Mouse (Mus musculus) liver, embryonic 12.5 days (tissue): ENCODE results near the gene Ksr2. TPM values are rescaled to one million over a fixed set of nuclear protein-coding genes. Genes with fewer than 3 reads are reported as not detected.

Experiments
- ATAC-seq: fragments of 200-750 bp; cut with Nextera tagmentation; 2 replicates; pipeline ENCODE4 v1.8.0; 2017; ENCODE audit warnings: moderate number of reproducible peaks, mild to moderate bottlenecking, moderate library complexity
- H3K27ac ChIP-seq: fragments of 300-500 bp; sonication (generic); 2 replicates; pipeline ENCODE4 v1.5.1; 2016; ENCODE audit warnings: mild to moderate bottlenecking
- H3K27me3 ChIP-seq: fragments of 300-500 bp; sonication (generic); replicated peaks from 2 replicates; pipeline ENCODE4 v1.6.1; 2016; ENCODE audit warnings: mild to moderate bottlenecking, moderate library complexity
- H3K36me3 ChIP-seq: fragments of 300-500 bp; sonication (generic); 2 replicates; pipeline ENCODE4 v1.6.1; 2016; ENCODE audit warnings: mild to moderate bottlenecking, moderate library complexity
- H3K4me1 ChIP-seq: fragments of 300-500 bp; sonication (generic); 2 replicates; pipeline ENCODE4 v1.6.1; 2016
- H3K4me2 ChIP-seq: fragments of 300-500 bp; sonication (generic); 2 replicates; pipeline ENCODE4 v1.6.1; 2016; ENCODE audit warnings: mild to moderate bottlenecking, moderate library complexity
- H3K4me3 ChIP-seq: fragments of 300-500 bp; sonication (generic); 2 replicates; pipeline ENCODE4 v1.5.1; 2016; ENCODE audit warnings: mild to moderate bottlenecking, moderate library complexity
- H3K9ac ChIP-seq: fragments of 300-500 bp; sonication (generic); 2 replicates; pipeline ENCODE4 v1.6.1; 2016; ENCODE audit warnings: mild to moderate bottlenecking, moderate library complexity
- H3K9me3 ChIP-seq: fragments of 300-500 bp; sonication (generic); replicated peaks from 2 replicates; pipeline ENCODE4 v1.6.1; 2016; ENCODE audit warnings: mild to moderate bottlenecking, moderate library complexity
- WGBS: fragments of 180-500 bp; shearing (Covaris S2); methylation state at CpG from one replicate; pipeline ENCODE4 v1.1.7; 2016; ENCODE audit not compliant: insufficient replicate concordance; 5-methylcytosine and 5-hydroxymethylcytosine counted together
- polyA plus RNA-seq: library from polyadenylated mRNA; unstranded; fragments of >200 nt; fragmentation: Nextera tagmentation; extraction: Ambion mirVana; gene quantifications from 2 replicates; pipeline ENCODE4 v1.2.1, GENCODE M21; 2016

Ksr2 gene
- polyA plus RNA-seq, 1 experiment from 2014 or later, result not detected

- Histone ChIP-seq H3K27me3 (peaks cover 9% of the 10 kb centered on the region; the same call in 1 of the 2 replicates), H3K4me3 (no peak overlapping the region), H3K9ac (no peak overlapping the region), H3K9me3 (no peaks in the 10 kb centered on the region), H3K4me1 (peaks cover 6% of the 10 kb centered on the region; the same call in 1 of the 2 replicates), H3K4me2 (no peak overlapping the region), H3K36me3 (no peaks in the 10 kb centered on the region), H3K27ac (no peak overlapping the region)
- no peak for ATAC-seq
- WGBS, result 74% methylated on average over 16 of the region's 16 CpGs
Observed at GRCm38 (mm10) chr5:117488670-117489325, 75.0 kb downstream of the Ksr2 start.

GRCm38 (mm10) chr5:117492933-117493863, 79.4 kb downstream of the Ksr2 start:
- no peak overlapping the region for H3K9ac ChIP-seq
- H3K4me1 ChIP-seq, result peaks cover 6% of the 10 kb centered on the region; the same call in 1 of the 2 replicates
- H3K4me3 ChIP-seq, result no peak overlapping the region
- H3K4me2 ChIP-seq, result no peak overlapping the region
- ATAC-seq, result no peak
- H3K27me3 ChIP-seq, result peaks cover 9% of the 10 kb centered on the region; the same call in 1 of the 2 replicates
- H3K27ac ChIP-seq, result no peak overlapping the region
- WGBS, result 18% methylated on average over 31 of the region's 31 CpGs
- no peaks in the 10 kb centered on the region for H3K36me3 ChIP-seq
- no peaks in the 10 kb centered on the region for H3K9me3 ChIP-seq

- no peak overlapping the region for H3K4me3 ChIP-seq
- no peak overlapping the region for H3K4me2 ChIP-seq
- H3K36me3 ChIP-seq, result no peaks in the 10 kb centered on the region
- 28% methylated on average over 7 of the region's 7 CpGs for WGBS
- peaks cover 9% of the 10 kb centered on the region; the same call in 1 of the 2 replicates for H3K27me3 ChIP-seq
- ATAC-seq, result no peak
- H3K4me1 ChIP-seq, result peaks cover 6% of the 10 kb centered on the region; the same call in 1 of the 2 replicates
- H3K27ac ChIP-seq, result no peak overlapping the region
- H3K9ac ChIP-seq, result no peak overlapping the region
- no peaks in the 10 kb centered on the region for H3K9me3 ChIP-seq
Observed at GRCm38 (mm10) chr5:117493947-117494346, 80.1 kb downstream of the Ksr2 start.

GRCm38 (mm10) chr5:117497084-117497483, 83.3 kb downstream of the Ksr2 start:
- ATAC-seq, result no peak
- no peak overlapping the region for H3K9ac ChIP-seq
- H3K4me2 ChIP-seq, result no peak overlapping the region
- peaks cover 9% of the 10 kb centered on the region; the same call in 1 of the 2 replicates for H3K27me3 ChIP-seq
- 49% methylated on average over 21 of the region's 21 CpGs for WGBS
- peaks cover 6% of the 10 kb centered on the region; the same call in 1 of the 2 replicates for H3K4me1 ChIP-seq
- no peaks in the 10 kb centered on the region for H3K9me3 ChIP-seq
- no peak overlapping the region for H3K4me3 ChIP-seq
- H3K27ac ChIP-seq, result no peak overlapping the region
- no peaks in the 10 kb centered on the region for H3K36me3 ChIP-seq

GRCm38 (mm10) chr5:117502611-117503010, 88.8 kb downstream of the Ksr2 start:
- 65% methylated on average over 5 of the region's 5 CpGs for WGBS
- Histone ChIP-seq H3K27me3 (no peaks in the 10 kb centered on the region; the same call in 1 of the 2 replicates), H3K4me2 (no peak overlapping the region), H3K4me1 (no peaks in the 10 kb centered on the region), H3K4me3 (no peak overlapping the region), H3K27ac (no peak overlapping the region), H3K36me3 (no peaks in the 10 kb centered on the region), H3K9ac (no peak overlapping the region), H3K9me3 (no peaks in the 10 kb centered on the region)
- no peak for ATAC-seq

- H3K27ac ChIP-seq, result no peak overlapping the region
- H3K27me3 ChIP-seq, result peaks cover 9% of the 10 kb centered on the region
- no peaks in the 10 kb centered on the region for H3K36me3 ChIP-seq
- H3K9ac ChIP-seq, result no peak overlapping the region
- no peak for ATAC-seq
- H3K4me2 ChIP-seq, result no peak overlapping the region
- WGBS, result 65% methylated on average over 5 of the region's 5 CpGs
- no peaks in the 10 kb centered on the region for H3K4me1 ChIP-seq
- no peaks in the 10 kb centered on the region for H3K9me3 ChIP-seq
- no peak overlapping the region for H3K4me3 ChIP-seq
Observed at GRCm38 (mm10) chr5:117504431-117504830, 90.6 kb downstream of the Ksr2 start.

- Histone ChIP-seq H3K4me2 (no peak overlapping the region), H3K27ac (no peak overlapping the region), H3K27me3 (peaks cover 9% of the 10 kb centered on the region; the same call in 1 of the 2 replicates), H3K9ac (no peak overlapping the region), H3K4me3 (no peak overlapping the region), H3K4me1 (no peaks in the 10 kb centered on the region), H3K9me3 (no peaks in the 10 kb centered on the region), H3K36me3 (no peaks in the 10 kb centered on the region)
- 58% methylated on average over 10 of the region's 10 CpGs for WGBS
- peak; percentile 21; the same call in 1 of the 2 replicates for ATAC-seq
Observed at GRCm38 (mm10) chr5:117505204-117505603, 91.4 kb downstream of the Ksr2 start.

GRCm38 (mm10) chr5:117505769-117506168, 92.0 kb downstream of the Ksr2 start:
- no peaks in the 10 kb centered on the region for H3K9me3 ChIP-seq
- H3K27ac ChIP-seq, result no peak overlapping the region
- WGBS, result 68% methylated on average over 7 of the region's 7 CpGs
- peaks cover 9% of the 10 kb centered on the region; the same call in 1 of the 2 replicates for H3K27me3 ChIP-seq
- no peak for ATAC-seq
- H3K36me3 ChIP-seq, result no peaks in the 10 kb centered on the region
- no peak overlapping the region for H3K9ac ChIP-seq
- H3K4me2 ChIP-seq, result no peak overlapping the region
- H3K4me1 ChIP-seq, result peaks cover 2% of the 10 kb centered on the region; the same call in 1 of the 2 replicates
- no peak overlapping the region for H3K4me3 ChIP-seq

GRCm38 (mm10) chr5:117506406-117506805, 92.6 kb downstream of the Ksr2 start:
- no peak overlapping the region for H3K4me2 ChIP-seq
- no peak overlapping the region for H3K27ac ChIP-seq
- ATAC-seq, result no peak
- H3K4me3 ChIP-seq, result no peak overlapping the region
- H3K36me3 ChIP-seq, result no peaks in the 10 kb centered on the region
- peaks cover 9% of the 10 kb centered on the region; the same call in 1 of the 2 replicates for H3K27me3 ChIP-seq
- WGBS, result 27% methylated on average over 13 of the region's 13 CpGs
- H3K4me1 ChIP-seq, result peaks cover 8% of the 10 kb centered on the region; the same call in 1 of the 2 replicates
- no peaks in the 10 kb centered on the region for H3K9me3 ChIP-seq
- no peak overlapping the region for H3K9ac ChIP-seq

- Histone ChIP-seq H3K4me1 (peaks cover 9% of the 10 kb centered on the region; the same call in 1 of the 2 replicates), H3K4me2 (no peak overlapping the region), H3K9me3 (no peaks in the 10 kb centered on the region), H3K4me3 (no peak overlapping the region), H3K27me3 (peaks cover 9% of the 10 kb centered on the region; the same call in 1 of the 2 replicates), H3K27ac (no peak overlapping the region), H3K36me3 (no peaks in the 10 kb centered on the region), H3K9ac (no peak overlapping the region)
- WGBS, result 37% methylated on average over 21 of the region's 22 CpGs
- no peak for ATAC-seq
Observed at GRCm38 (mm10) chr5:117509511-117510375, 95.9 kb downstream of the Ksr2 start.

- no peak overlapping the region for H3K4me3 ChIP-seq
- peak; percentile 31; the same call in 1 of the 2 replicates for ATAC-seq
- H3K27me3 ChIP-seq, result peaks cover 9% of the 10 kb centered on the region; the same call in 1 of the 2 replicates
- 39% methylated on average over 10 of the region's 10 CpGs for WGBS
- no peak overlapping the region for H3K27ac ChIP-seq
- no peaks in the 10 kb centered on the region for H3K36me3 ChIP-seq
- peaks cover 9% of the 10 kb centered on the region; the same call in 1 of the 2 replicates for H3K4me1 ChIP-seq
- H3K9me3 ChIP-seq, result no peaks in the 10 kb centered on the region
- no peak overlapping the region for H3K9ac ChIP-seq
- H3K4me2 ChIP-seq, result no peak overlapping the region
Observed at GRCm38 (mm10) chr5:117510864-117511263, 97.1 kb downstream of the Ksr2 start.
